Mouse (Mus musculus): ENCODE results near the gene Mrtfb.

DNA sequence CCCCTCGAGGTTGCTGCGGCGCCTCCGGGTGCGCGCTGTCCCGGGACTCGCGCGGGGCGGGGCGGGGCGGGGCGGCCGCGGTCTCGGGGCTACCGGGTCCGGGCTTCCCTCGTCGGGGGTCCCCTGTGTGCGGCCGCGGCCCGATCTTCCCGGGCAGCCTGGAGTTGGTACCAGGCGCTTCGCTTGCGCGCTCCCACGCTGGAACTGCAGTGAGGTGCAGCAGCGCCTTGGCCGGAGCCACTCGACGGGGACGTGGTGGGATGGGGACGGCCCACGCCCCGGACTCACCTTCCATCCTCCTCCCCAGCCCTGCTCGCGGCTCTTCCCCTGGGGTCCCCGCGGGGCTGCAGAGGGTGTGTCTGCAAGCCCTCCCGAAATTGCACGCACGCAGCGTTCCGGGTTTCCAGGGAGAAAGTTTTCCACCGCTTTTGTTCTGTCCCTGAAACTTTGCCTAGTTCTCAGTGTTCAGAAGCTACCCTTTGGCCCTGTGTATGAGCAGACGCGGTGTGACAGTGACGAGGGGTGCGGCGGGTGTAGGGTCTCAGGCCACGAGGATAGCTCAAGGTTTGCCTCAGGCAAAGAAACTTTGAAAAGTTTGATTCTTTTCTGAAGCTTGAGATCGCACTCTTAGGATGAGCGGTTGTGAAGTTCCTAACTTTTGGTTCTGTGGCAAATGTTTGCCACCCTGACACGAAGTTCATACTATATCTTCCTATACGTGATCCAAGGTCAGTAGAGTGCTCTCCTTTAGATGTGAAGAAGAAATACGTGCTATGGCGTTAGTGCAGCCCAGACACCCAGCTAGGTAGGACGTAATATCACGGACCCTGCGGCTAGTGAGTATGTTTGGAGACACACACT lies 616 bp downstream of the Mrtfb start:
- TF ChIP-seq CTCF (IDR thresholded peaks at IDR 0.05; ENCODE audit: low read depth), result no peak
- no peak for TF ChIP-seq EP300 (IDR thresholded peaks at IDR 0.05; ENCODE audit: low read depth)
